Mouse (Mus musculus): ENCODE measurements around the gene Ap4e1. TPM values are rescaled to one million over a fixed set of nuclear protein-coding genes. Genes with fewer than 3 reads are reported as not detected.

The Ap4e1 gene
- polyA plus RNA-seq, 1 experiment = 0.76 TPM

GRCm38 (mm10) chr2:127092000-127092399, 83.5 kb downstream of the Ap4e1 start:
- no peak overlapping the region for H3K27ac ChIP-seq (ENCODE audit: insufficient read depth, low read depth, low read length)
- no peak overlapping the region for H3K4me3 ChIP-seq (ENCODE audit: low read depth, low read length)
- no peaks in the 10 kb centered on the region for H3K27me3 ChIP-seq (ENCODE audit: control insufficient read depth, insufficient read depth, low read length)
- 77% methylated on average over 8 of the region's 8 CpGs for whole genome bisulfite sequencing
- TF ChIP-seq CTCF (IDR thresholded peaks at IDR 0.05; ENCODE audit: extremely low read depth, insufficient read length, insufficient replicate concordance, low read depth, low read length) (no peak), POLR2A (IDR thresholded peaks at IDR 0.05; ENCODE audit: low read depth, low read length) (no peak)
- no peaks in the 10 kb centered on the region for H3K4me1 ChIP-seq (ENCODE audit: control insufficient read depth, insufficient read depth, insufficient read length, low read length)
- peaks cover 21% of the 10 kb centered on the region for H3K36me3 ChIP-seq (ENCODE audit: control insufficient read depth, insufficient read depth, low read length)

- TF ChIP-seq CTCF (IDR thresholded peaks at IDR 0.05; ENCODE audit: extremely low read depth, insufficient read length, insufficient replicate concordance, low read depth, low read length) = no peak
- no peak overlapping the region for H3K4me3 ChIP-seq (ENCODE audit: low read depth, low read length)
- peaks cover 24% of the 10 kb centered on the region for H3K36me3 ChIP-seq (ENCODE audit: control insufficient read depth, insufficient read depth, low read length)
- 84% methylated on average over 4 of the region's 4 CpGs for WGBS
- no peaks in the 10 kb centered on the region for H3K4me1 ChIP-seq (ENCODE audit: control insufficient read depth, insufficient read depth, insufficient read length, low read length)
- no peaks in the 10 kb centered on the region for H3K27me3 ChIP-seq (ENCODE audit: control insufficient read depth, insufficient read depth, low read length)
- H3K27ac ChIP-seq (ENCODE audit: insufficient read depth, low read depth, low read length) = no peak overlapping the region
These were observed 100.5 kb downstream of the Ap4e1 start for GRCm38 (mm10) chr2:127108986-127109385.

Other genes with a start within 250 kb of the Ap4e1 start
- gene Usp50, start 225.2 kb upstream of the Ap4e1 start, polyA plus RNA-seq (2012; rRNA removed) = 0.23 and 0.52 TPM in 2 replicates
- 0.74 and 1.3 TPM in 2 replicates for gene Trpm7, start 132.5 kb upstream of the Ap4e1 start, polyA plus RNA-seq (2012; rRNA removed)
- 6.0 and 12.0 TPM in 2 replicates for gene Sppl2a, start 75.5 kb upstream of the Ap4e1 start, polyA plus RNA-seq (2012; rRNA removed)
- gene Blvra, start 61.9 kb downstream of the Ap4e1 start, polyA plus RNA-seq (2012; rRNA removed) = 2.1 and 3.7 TPM in 2 replicates
- 0.86 and 2.2 TPM in 2 replicates for gene Ncaph, start 125.2 kb downstream of the Ap4e1 start, polyA plus RNA-seq (2012; rRNA removed)
- gene Itpripl1, start 134.7 kb downstream of the Ap4e1 start, polyA plus RNA-seq (2012; rRNA removed) = 2.4 and 6.6 TPM in 2 replicates
- 0.34 and 0.60 TPM in 2 replicates for gene 1810024B03Rik, start 199.6 kb downstream of the Ap4e1 start, polyA plus RNA-seq (2012; rRNA removed)
- 13.9 and 25.5 TPM in 2 replicates for gene Snrnp200, start 199.7 kb downstream of the Ap4e1 start, polyA plus RNA-seq (2012; rRNA removed)
- gene Ciao1, start 239.1 kb downstream of the Ap4e1 start, polyA plus RNA-seq (2012; rRNA removed) = 19.2 and 35.1 TPM in 2 replicates
- 67.2 and 183 TPM in 2 replicates for gene Tmem127, start 239.2 kb downstream of the Ap4e1 start, polyA plus RNA-seq (2012; rRNA removed)

Data from small intestine, adult 2 months (tissue).